Mouse (Mus musculus): ENCODE data around the gene Ablim1. TPM values are rescaled to one million over a fixed set of nuclear protein-coding genes. Genes with fewer than 3 reads are reported as not detected.

The Ablim1 gene
- 37.9 and 40.2 TPM in 2 replicates for polyA plus RNA-seq (2015; fragmentation: Nextera tagmentation; extraction: Ambion mirVana)

DNA sequence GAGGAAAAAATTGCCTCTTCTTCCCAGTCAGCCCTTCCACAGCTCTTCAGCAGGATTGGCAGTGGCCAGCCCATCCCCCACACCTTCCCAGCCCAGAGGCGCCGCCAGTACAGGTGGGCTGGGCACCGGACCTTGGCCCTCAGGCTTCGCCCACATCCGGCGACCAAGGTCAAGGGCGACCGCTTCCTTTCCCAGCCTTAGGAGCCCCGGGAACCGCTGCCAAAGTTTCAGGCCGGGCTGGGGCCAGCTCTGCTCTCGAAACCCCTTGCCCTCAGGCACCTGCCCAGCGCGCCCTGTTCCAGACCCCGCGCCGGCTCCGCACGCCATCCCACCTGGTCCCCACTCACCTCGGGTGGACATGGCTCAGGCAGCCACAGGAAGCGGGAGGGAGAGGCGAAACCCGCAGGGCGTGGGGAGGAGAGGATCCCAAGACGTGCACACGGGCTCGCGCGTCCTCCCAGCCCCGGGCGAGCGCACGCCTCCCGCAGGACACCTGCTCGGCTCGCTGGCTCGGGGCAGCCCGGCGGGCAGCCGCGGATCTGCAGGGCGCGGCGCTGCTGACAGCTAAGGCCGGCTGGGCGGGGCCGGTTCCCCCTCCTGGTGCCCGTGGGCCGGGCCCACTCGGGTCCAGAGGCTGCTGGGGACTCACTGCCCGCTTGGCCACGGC, at the start of gene Ablim1:
Gene Ablim1, minus strand, starts transcription at position 574 of the 667 bp plus-strand sequence.
- Histone ChIP-seq H3K9me3 (no peaks in the 10 kb centered on the region), H3K36me3 (no peaks in the 10 kb centered on the region), H3K9ac (peak within 1 kb of the TSS; percentile 86), H3K4me3 (peak within 1 kb of the TSS; percentile 72), H3K27ac (peak within 1 kb of the TSS; percentile 89), H3K4me1 (replicated peaks) (peaks cover 17% of the 10 kb centered on the region), H3K27me3 (peaks cover 19% of the 10 kb centered on the region; the same call in 1 of the 2 replicates), H3K4me2 (peak within 1 kb of the TSS; percentile 95)
- 1% methylated on average over 52 of the region's 52 CpGs for WGBS
- peak; percentile 85 for ATAC-seq (ENCODE audit: low FRiP score)

DNA sequence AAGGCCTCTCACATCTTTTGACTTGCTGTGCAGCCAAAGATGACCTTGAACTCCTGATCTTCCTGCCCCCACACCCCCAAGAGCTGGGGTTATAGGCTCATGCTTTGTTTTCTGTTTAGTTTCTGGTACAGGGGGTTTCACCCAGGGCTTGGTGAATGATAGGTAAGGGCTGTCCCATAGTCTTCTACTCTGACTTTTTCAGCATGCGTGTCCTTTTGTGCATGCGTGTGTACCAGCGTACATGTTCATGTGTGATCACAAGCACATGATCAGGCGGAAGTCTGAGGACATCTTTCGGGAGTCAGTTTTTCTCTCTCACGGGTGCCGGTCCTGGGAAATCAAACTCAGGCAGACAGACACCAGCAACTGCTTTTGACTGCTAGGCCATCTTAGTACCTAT, 48.8 kb upstream of the Ablim1 start:
- no peak for ATAC-seq (ENCODE audit: low FRiP score)
- Histone ChIP-seq H3K4me2 (peak overlapping the region; percentile 71), H3K4me3 (peak overlapping the region; percentile 95), H3K27me3 (no peaks in the 10 kb centered on the region), H3K27ac (no peak overlapping the region), H3K4me1 (replicated peaks) (peaks cover 72% of the 10 kb centered on the region), H3K36me3 (no peaks in the 10 kb centered on the region), H3K9me3 (no peaks in the 10 kb centered on the region), H3K9ac (peak overlapping the region; percentile 62)
- WGBS, result 91% methylated on average over 7 of the region's 7 CpGs

DNA sequence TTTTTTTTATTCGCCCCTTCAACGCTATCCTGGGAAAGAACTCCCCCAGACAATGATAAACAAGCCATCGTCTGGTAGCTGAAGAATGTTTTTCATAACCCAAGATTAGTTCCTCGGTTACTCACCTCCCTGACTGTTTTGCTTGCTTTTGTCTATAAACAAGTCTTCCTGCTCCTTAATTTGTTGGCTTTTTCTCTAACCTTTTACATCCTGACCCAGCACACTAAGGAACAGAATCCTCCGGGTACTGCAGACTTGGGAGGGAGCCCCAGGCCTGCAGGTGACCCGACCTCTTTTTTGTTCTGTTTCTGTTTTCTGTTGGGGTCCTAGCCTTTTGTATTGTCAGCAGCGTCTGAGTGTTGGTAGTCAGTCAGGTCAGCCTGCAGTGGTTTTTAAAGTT, 48.4 kb upstream of the Ablim1 start:
- ATAC-seq (ENCODE audit: low FRiP score), result no peak
- Histone ChIP-seq H3K36me3 (no peaks in the 10 kb centered on the region), H3K27me3 (no peaks in the 10 kb centered on the region), H3K4me2 (peak overlapping the region; percentile 71), H3K27ac (no peak overlapping the region), H3K9ac (peak overlapping the region; percentile 62), H3K4me1 (replicated peaks) (peaks cover 74% of the 10 kb centered on the region), H3K9me3 (no peaks in the 10 kb centered on the region), H3K4me3 (peak overlapping the region; percentile 95)
- WGBS, result 43% methylated on average over 7 of the region's 7 CpGs

DNA sequence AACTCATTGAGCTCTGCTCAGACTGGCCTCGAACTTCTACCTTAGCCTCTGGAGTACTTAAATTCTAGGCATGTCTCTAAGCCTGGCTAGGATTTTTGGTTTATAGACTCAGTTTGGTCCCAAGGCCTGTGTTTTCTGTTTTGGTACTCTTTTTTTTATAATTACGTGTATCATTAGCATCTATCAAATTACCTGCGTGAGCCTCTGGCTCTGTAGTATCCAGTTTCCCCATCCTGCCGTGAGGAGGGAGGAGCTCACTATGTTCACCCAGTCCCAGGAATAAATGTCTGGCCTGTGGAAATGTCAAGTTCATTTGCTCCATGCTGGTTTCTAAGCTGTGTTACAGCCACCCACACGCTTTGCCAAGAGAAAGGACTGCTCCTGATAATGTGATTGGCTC, 47.9 kb upstream of the Ablim1 start:
- no peak overlapping the region for H3K27ac ChIP-seq
- ATAC-seq (ENCODE audit: low FRiP score), result no peak
- WGBS, result 45% methylated on average over 5 of the region's 5 CpGs

DNA sequence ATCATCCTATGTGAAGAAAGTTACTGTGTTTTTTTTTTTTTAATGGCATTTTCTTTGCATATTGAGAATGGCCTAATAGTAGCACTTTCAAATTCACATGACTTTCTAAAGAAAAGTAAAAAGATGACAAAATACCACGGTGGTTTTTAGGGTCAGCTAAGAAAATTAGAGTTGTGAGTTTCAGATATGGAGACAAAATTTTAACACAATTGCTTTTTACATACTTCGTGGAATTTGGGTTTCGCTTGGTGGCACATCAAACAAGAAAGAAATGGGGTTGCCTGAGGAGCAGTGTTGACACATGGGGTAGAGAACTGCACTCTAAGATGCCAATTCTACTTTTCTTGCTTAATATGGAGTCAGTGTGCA, 47.2 kb upstream of the Ablim1 start:
- H3K4me2 ChIP-seq, result peak overlapping the region; percentile 71
- peak overlapping the region; percentile 100 for H3K9ac ChIP-seq
- H3K9me3 ChIP-seq, result no peaks in the 10 kb centered on the region
- 15% methylated on average over 3 of the region's 3 CpGs for WGBS
- ATAC-seq (ENCODE audit: low FRiP score), result no peak
- H3K27ac ChIP-seq, result peak overlapping the region; percentile 98
- peak overlapping the region; percentile 95 for H3K4me3 ChIP-seq
- H3K27me3 ChIP-seq, result no peaks in the 10 kb centered on the region
- no peaks in the 10 kb centered on the region for H3K36me3 ChIP-seq
- H3K4me1 ChIP-seq (replicated peaks), result peaks cover 64% of the 10 kb centered on the region

More for the DNA sequence above, 47.9 kb upstream of the Ablim1 start:
- Histone ChIP-seq H3K36me3 (no peaks in the 10 kb centered on the region), H3K4me1 (replicated peaks) (peaks cover 69% of the 10 kb centered on the region), H3K9me3 (no peaks in the 10 kb centered on the region), H3K4me3 (peak overlapping the region; percentile 95), H3K27me3 (no peaks in the 10 kb centered on the region), H3K4me2 (peak overlapping the region; percentile 71), H3K9ac (peak overlapping the region; percentile 62; the same call in 1 of the 2 replicates)

DNA sequence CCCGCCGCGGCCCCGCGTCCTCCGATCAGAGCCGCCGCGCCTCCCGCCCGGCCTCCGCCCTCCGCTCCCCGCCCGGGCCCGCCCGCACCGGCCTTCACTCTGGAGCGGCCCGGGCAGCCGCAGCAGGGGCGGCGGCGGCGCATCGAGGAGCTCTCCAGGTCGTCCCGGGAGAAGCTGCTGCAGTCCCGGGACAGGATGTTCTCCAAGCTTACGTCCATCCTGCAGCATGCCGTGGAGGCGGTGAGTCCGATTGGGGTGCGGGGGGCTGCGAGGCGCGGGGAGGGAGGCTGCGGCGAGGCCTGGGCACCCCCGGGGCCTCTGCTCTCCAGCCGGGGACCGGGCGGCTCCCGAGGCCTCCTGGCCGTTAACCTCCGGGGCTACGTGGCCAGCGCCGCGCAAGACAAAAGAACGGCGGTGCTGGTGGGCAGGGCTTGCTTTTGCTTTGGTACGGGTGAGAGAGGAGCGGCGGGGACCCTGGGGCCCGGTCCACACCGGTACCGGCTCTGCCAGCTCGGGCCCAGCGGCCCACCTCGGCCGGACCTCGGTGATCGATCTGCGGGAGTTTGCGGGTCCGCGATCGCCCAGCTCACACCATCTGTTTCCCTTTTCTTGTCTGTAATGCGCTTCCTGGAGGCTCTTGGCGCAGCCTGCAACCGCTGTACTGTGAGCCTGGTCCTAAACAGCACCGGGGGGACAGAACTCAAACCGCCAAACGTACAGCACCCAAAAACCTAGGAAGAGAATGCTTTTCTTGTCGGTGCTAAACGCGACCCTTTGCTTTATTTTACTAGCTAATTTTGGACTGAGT, 46.6 kb upstream of the Ablim1 start:
- Histone ChIP-seq H3K27me3 (no peaks in the 10 kb centered on the region), H3K9me3 (no peaks in the 10 kb centered on the region), H3K4me3 (peak overlapping the region; percentile 95), H3K27ac (peak overlapping the region; percentile 98), H3K9ac (peak overlapping the region; percentile 100), H3K4me2 (peak overlapping the region; percentile 71), H3K36me3 (no peaks in the 10 kb centered on the region), H3K4me1 (replicated peaks) (peaks cover 62% of the 10 kb centered on the region)
- under 1% methylated on average over 74 of the region's 78 CpGs for WGBS
- ATAC-seq (ENCODE audit: low FRiP score), result peak; percentile 83

DNA sequence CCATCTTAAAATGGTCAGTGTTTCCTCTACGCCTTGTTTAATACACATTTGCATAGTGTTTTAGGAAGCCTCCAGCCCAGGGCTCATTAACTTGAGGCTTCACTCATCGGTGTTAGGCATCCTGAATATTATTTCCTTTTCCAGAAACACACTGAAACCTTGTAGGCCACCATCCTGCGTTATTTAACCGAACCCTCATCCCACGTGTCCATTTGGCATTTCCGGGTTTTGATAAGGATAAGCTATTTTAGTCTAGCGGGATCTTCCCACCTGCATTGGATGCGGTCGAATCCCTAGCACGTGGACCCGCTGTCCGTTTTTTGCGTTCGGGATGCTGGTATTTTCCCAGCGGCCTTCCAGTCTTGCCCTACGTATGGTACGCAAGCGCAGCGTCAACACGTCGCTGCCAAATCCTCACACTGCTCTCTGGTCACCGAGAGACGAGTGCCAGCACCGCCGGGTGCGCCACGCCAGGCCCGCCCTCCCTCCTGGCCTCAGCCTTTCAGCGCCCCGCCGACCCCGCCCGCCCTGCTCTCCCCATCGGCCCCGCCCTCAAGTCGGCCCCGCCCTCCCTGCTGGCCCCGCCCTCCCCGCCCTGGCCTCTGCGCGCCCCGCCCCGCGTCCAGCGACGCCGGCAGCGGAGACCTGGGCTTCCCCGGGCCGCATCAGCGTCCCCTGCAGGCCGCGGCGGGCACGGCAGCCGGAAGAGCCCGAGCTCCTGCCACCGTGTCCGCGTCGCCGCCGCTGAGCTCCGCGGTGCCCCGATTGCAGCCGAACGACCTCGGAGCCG, 45.8 kb upstream of the Ablim1 start, which contains the start of gene Fam160b1:
Gene Fam160b1, plus strand, starts transcription at position 340 of the 790 bp plus-strand sequence.
- no peaks in the 10 kb centered on the region for H3K27me3 ChIP-seq
- peaks cover 54% of the 10 kb centered on the region for H3K4me1 ChIP-seq (replicated peaks)
- WGBS, result under 1% methylated on average over 47 of the region's 70 CpGs

DNA sequence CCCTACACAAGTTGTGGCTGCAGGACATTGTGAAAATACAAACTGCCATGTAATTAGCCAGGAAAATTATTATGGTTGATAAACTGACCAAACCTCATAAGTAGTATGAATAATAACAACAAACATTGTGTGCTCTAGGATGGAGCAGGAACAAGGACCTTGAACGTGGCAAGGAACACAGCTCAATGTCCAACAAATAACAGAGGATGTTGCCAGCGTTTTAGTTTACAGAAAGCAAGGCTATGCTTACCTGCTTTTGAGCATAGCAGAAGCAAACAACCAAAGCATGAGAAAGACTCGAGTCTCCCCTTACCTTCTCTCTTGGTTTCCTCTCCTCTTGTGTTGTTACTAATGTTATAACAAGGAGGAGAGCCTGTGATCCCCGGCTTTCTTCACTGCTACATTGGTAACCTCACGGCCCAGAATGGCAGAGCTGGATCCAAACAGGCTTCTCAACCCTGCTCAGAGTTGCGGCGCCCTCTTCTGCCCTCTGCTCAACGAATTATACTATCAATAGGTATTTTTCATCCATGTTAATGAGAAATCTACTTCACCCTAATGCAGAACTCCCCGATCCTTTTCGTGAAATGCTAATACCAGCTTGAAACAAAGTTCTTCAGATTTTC, 45.1 kb upstream of the Ablim1 start:
- Histone ChIP-seq H3K27ac (peak overlapping the region; percentile 98), H3K4me2 (peak overlapping the region; percentile 71), H3K4me3 (peak overlapping the region; percentile 95), H3K4me1 (replicated peaks) (peaks cover 47% of the 10 kb centered on the region), H3K27me3 (no peaks in the 10 kb centered on the region), H3K9ac (0 out of 2 replicates have a peak overlapping the region, but pooled peaks have one; percentile 53), H3K9me3 (no peaks in the 10 kb centered on the region), H3K36me3 (no peaks in the 10 kb centered on the region)
- ATAC-seq (ENCODE audit: low FRiP score), result no peak
- 47% methylated on average over 10 of the region's 10 CpGs for WGBS

More for the DNA sequence above, 45.8 kb upstream of the Ablim1 start, which contains the start of gene Fam160b1:
- Histone ChIP-seq H3K9ac (peak within 1 kb of the TSS; percentile 100), H3K4me2 (peak within 1 kb of the TSS; percentile 71), H3K4me3 (peak within 1 kb of the TSS; percentile 95), H3K9me3 (no peaks in the 10 kb centered on the region), H3K36me3 (no peaks in the 10 kb centered on the region), H3K27ac (peak within 1 kb of the TSS; percentile 98)
- peak; percentile 93 for ATAC-seq (ENCODE audit: low FRiP score)

DNA sequence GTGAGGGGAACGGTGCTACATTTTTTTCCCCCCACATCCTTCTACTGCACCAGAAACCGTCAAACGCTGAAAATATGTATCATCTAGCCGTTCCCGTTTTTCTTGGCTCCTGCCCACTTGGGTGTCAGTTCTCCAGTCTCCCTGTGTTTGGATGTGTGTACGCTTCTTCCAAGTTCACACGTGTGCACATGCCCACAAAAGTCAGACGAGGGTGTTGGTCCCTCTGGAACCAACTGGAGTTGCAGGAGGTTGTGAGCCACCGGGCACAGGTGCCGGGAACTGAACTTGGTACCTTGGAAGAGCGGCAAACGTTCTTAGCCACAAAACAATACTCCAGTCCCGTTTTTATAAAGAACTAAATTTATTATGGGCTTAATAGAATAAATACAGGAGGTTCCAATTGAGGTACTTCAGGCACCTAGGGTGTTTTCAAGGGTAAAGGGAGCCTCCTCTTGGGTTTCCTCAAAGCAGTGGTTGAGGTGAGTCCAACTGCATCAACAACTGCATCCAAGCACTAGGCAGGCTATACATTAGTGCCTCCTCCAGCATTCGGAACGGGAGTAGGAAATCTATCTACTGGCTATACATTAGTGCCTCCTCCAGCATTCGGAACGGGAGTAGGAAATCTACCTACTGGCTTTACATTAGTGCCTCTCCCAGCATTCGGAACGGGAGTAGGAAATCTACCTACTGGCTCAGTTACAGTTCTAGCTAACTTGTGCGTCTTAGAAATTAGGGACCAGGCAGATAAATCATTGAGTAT, 44.3 kb upstream of the Ablim1 start:
- Histone ChIP-seq H3K4me1 (replicated peaks) (peaks cover 39% of the 10 kb centered on the region), H3K4me3 (no peak overlapping the region), H3K9me3 (no peaks in the 10 kb centered on the region), H3K27ac (0 out of 2 replicates have a peak overlapping the region, but pooled peaks have one; percentile 12), H3K9ac (0 out of 2 replicates have a peak overlapping the region, but pooled peaks have one; percentile 53), H3K36me3 (no peaks in the 10 kb centered on the region), H3K27me3 (no peaks in the 10 kb centered on the region), H3K4me2 (peak overlapping the region; percentile 71; the same call in 1 of the 2 replicates)
- 95% methylated on average over 20 of the region's 20 CpGs for whole genome bisulfite sequencing
- no peak for ATAC-seq (ENCODE audit: low FRiP score)

DNA sequence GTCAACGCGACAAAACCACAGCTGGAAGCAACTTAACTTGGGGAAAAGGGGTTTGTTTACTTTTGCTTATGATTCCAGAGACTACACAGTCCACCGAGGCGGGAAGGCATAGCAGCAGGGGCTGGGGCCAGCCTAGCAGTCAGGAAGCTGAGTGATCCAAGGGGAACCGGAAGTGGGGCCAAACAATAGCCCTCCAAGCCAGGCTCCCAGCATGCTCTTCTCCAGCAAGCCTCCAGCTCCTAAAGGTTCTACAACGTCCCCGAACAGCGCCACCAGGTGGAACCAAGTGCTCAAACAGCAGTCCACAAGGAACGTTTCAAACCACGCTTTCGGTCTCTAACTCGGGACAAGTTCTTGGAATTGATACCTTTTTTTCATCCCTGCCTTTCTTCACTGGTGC, 43.6 kb upstream of the Ablim1 start:
- ATAC-seq (ENCODE audit: low FRiP score), result no peak
- Histone ChIP-seq H3K4me1 (replicated peaks) (peaks cover 33% of the 10 kb centered on the region), H3K9ac (no peak overlapping the region), H3K4me2 (0 out of 2 replicates have a peak overlapping the region, but pooled peaks have one; percentile 1), H3K4me3 (no peak overlapping the region), H3K27me3 (no peaks in the 10 kb centered on the region), H3K9me3 (no peaks in the 10 kb centered on the region), H3K27ac (0 out of 2 replicates have a peak overlapping the region, but pooled peaks have one; percentile 12), H3K36me3 (no peaks in the 10 kb centered on the region)
- 80% methylated on average over 12 of the region's 12 CpGs for WGBS

DNA sequence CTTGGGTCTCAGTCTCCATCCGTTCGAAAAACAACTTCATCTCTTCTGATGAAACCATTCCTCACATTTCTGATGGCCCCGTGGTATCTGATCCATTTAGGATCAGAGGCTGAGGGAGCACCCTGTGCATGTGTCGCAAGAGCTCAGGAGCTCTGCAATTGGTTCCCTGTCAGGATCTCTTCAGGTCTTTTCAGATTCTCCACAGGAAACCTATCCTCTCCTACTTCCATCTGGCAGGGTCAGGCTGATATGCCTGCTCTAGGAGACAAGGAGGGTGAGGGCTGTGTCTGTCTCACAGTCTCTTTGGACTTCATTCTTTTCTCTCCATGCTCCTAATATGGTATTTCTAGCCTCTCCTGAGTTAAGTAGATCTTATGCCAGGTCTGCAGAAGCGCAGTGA, 43.1 kb upstream of the Ablim1 start:
- WGBS, result 86% methylated on average over 5 of the region's 5 CpGs
- no peak for ATAC-seq (ENCODE audit: low FRiP score)

More for the DNA sequence above, 43.1 kb upstream of the Ablim1 start:
- Histone ChIP-seq H3K27ac (no peak overlapping the region), H3K9me3 (no peaks in the 10 kb centered on the region), H3K4me3 (no peak overlapping the region), H3K4me1 (replicated peaks) (peaks cover 31% of the 10 kb centered on the region), H3K9ac (no peak overlapping the region), H3K27me3 (no peaks in the 10 kb centered on the region), H3K4me2 (no peak overlapping the region), H3K36me3 (no peaks in the 10 kb centered on the region)

Data from hindbrain, embryonic 13.5 days (tissue).